Mouse (Mus musculus): ENCODE results near the gene Fgfr2. TPM values are rescaled to one million over a fixed set of nuclear protein-coding genes. Genes with fewer than 3 reads are reported as not detected.

Fgfr2 gene
- polyA plus RNA-seq, 1 experiment from 2014 or later, result 93.4 TPM

DNA sequence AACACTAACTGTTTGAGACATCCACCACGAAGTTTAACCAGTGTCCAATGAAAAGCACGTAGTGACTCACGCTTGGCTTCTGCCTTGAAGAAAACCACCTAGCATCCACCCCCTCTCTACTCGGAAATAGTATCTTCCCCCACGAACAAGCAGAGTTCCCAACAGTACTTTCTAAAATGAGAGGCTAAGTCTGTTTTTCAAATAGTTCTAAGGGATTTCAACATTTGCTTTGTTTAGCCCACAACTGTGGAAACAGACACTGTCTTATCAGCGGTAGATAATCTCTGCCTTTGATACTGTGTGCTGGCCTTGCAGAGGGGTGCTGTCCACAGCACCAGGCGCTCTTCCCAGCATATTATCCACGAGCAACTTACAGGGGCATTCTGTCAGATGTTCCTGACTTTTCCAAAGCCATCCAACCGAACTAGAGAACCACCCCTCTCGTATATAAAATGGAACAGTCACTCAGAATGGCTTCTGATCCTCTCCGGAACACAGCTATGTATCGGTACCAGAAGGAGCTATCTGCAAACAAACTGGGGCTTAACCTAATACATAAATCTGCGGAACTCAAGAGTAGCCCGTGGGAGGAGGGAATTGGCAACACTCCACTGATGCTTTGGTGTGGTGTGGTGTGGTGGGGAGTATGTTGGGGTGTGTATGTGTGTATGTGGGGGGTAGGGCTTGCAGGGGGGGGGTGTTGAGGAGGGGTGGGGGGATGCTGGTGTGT, 110.3 kb downstream of the Fgfr2 start:
- peaks cover 71% of the 10 kb centered on the region for H3K4me1 ChIP-seq (ENCODE audit: control insufficient read depth, insufficient read depth, low read length)
- H3K9me3 ChIP-seq (replicated peaks; ENCODE audit: control insufficient read depth, low read length), result no peaks in the 10 kb centered on the region
- no peak overlapping the region for H3K9ac ChIP-seq (ENCODE audit: low read length)
- no peaks in the 10 kb centered on the region for H3K27me3 ChIP-seq (ENCODE audit: control insufficient read depth, insufficient read depth, low read length)
- no peak for ATAC-seq (ENCODE audit: insufficient read depth, low FRiP score)
- H3K27ac ChIP-seq (ENCODE audit: low read length), result peak overlapping the region; percentile 47; the same call in 1 of the 2 replicates
- no peak overlapping the region for H3K4me2 ChIP-seq (ENCODE audit: low read depth, low read length)
- no peaks in the 10 kb centered on the region for H3K36me3 ChIP-seq (ENCODE audit: control insufficient read depth, insufficient read depth, low read length)
- H3K4me3 ChIP-seq (replicated peaks; ENCODE audit: low read length), result no peak overlapping the region
- WGBS, result 36% methylated on average over 14 of the region's 14 CpGs

GRCm38 (mm10) chr7:133011611-133012010, 111.5 kb downstream of the Fgfr2 start:
- Histone ChIP-seq H3K4me3 (replicated peaks; ENCODE audit: low read length) (no peak overlapping the region), H3K27ac (ENCODE audit: low read length) (no peak overlapping the region), H3K4me1 (ENCODE audit: control insufficient read depth, insufficient read depth, low read length) (peaks cover 82% of the 10 kb centered on the region), H3K4me2 (ENCODE audit: low read depth, low read length) (no peak overlapping the region), H3K27me3 (ENCODE audit: control insufficient read depth, insufficient read depth, low read length) (no peaks in the 10 kb centered on the region), H3K36me3 (ENCODE audit: control insufficient read depth, insufficient read depth, low read length) (no peaks in the 10 kb centered on the region), H3K9me3 (replicated peaks; ENCODE audit: control insufficient read depth, low read length) (no peaks in the 10 kb centered on the region), H3K9ac (ENCODE audit: low read length) (no peak overlapping the region)
- 31% methylated on average over 4 of the region's 4 CpGs for WGBS
- no peak for ATAC-seq (ENCODE audit: insufficient read depth, low FRiP score)

DNA sequence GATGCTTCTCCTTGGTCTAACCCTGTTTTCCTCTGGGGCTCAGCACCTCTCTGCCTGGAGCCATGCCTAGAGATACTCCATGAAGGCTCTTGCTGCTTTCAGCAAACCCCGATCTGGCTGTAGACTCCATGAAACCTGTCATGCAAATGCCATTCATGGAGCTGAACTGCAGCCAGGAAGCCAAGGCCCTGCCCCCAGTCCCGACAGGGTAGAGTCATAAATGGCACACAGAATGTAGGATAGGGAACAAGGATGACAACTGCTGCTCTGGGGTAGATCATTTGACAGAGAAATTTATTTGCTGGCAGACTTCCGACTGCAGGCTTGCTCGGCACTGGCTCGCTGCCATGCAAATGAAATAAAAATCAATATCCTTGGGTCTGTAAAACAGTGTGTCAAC, 112.0 kb downstream of the Fgfr2 start:
- no peaks in the 10 kb centered on the region for H3K27me3 ChIP-seq (ENCODE audit: control insufficient read depth, insufficient read depth, low read length)
- no peak overlapping the region for H3K4me3 ChIP-seq (replicated peaks; ENCODE audit: low read length)
- WGBS, result 14% methylated on average over 5 of the region's 5 CpGs
- H3K4me2 ChIP-seq (ENCODE audit: low read depth, low read length), result no peak overlapping the region
- H3K27ac ChIP-seq (ENCODE audit: low read length), result peak overlapping the region; percentile 68
- H3K9ac ChIP-seq (ENCODE audit: low read length), result no peak overlapping the region
- no peaks in the 10 kb centered on the region for H3K9me3 ChIP-seq (replicated peaks; ENCODE audit: control insufficient read depth, low read length)
- H3K36me3 ChIP-seq (ENCODE audit: control insufficient read depth, insufficient read depth, low read length), result no peaks in the 10 kb centered on the region
- H3K4me1 ChIP-seq (ENCODE audit: control insufficient read depth, insufficient read depth, low read length), result peaks cover 78% of the 10 kb centered on the region
- peak; percentile 21; the same call in 1 of the 2 replicates for ATAC-seq (ENCODE audit: insufficient read depth, low FRiP score)

DNA sequence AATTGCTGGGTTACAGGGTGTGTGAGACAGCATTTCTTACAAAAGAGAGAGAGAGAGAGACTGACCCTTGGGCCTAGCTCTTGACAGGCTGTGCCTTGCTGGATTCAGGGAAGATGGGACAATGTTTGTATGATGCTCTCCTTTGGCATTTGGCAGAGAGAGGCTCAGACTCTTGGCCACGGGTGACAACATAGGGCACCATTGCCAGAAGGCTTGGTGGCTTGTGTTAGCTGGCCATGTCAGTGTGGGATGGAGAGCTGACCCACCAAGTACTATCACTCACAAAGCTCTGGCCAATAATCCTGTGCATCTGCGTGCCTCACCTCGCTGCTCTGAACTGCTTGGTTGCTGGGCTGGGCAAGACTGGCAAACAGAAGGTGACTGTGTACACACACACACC, 112.7 kb downstream of the Fgfr2 start:
- Histone ChIP-seq H3K27ac (ENCODE audit: low read length) (peak overlapping the region; percentile 68; the same call in 1 of the 2 replicates), H3K4me2 (ENCODE audit: low read depth, low read length) (no peak overlapping the region), H3K4me3 (replicated peaks; ENCODE audit: low read length) (no peak overlapping the region), H3K9ac (ENCODE audit: low read length) (no peak overlapping the region), H3K27me3 (ENCODE audit: control insufficient read depth, insufficient read depth, low read length) (no peaks in the 10 kb centered on the region), H3K9me3 (replicated peaks; ENCODE audit: control insufficient read depth, low read length) (no peaks in the 10 kb centered on the region), H3K36me3 (ENCODE audit: control insufficient read depth, insufficient read depth, low read length) (no peaks in the 10 kb centered on the region), H3K4me1 (ENCODE audit: control insufficient read depth, insufficient read depth, low read length) (peaks cover 74% of the 10 kb centered on the region)
- 67% methylated on average over 3 of the region's 3 CpGs for WGBS
- ATAC-seq (ENCODE audit: insufficient read depth, low FRiP score), result no peak

DNA sequence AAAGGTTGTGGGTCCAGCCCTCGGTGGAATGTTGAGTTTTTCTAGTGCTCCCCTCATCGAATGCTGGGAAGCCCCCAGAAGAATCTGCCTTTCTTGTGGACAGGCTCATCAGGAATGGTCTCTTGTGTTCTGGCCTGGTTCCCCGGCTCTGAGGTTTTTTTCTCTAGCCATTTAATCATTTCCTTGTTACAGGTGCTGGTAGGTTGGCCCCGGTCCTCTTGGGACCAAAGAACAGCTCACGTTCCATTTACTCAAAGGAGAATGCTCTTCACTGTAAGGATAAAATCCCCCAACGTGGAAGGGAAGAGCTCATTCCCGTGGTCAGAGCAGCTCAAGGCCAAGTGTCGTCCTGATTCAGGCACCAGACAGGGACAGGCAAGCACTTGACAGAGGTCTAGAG, 113.5 kb downstream of the Fgfr2 start:
- Histone ChIP-seq H3K9me3 (replicated peaks; ENCODE audit: control insufficient read depth, low read length) (no peaks in the 10 kb centered on the region), H3K27me3 (ENCODE audit: control insufficient read depth, insufficient read depth, low read length) (no peaks in the 10 kb centered on the region), H3K4me2 (ENCODE audit: low read depth, low read length) (no peak overlapping the region), H3K9ac (ENCODE audit: low read length) (no peak overlapping the region), H3K27ac (ENCODE audit: low read length) (no peak overlapping the region), H3K36me3 (ENCODE audit: control insufficient read depth, insufficient read depth, low read length) (no peaks in the 10 kb centered on the region), H3K4me1 (ENCODE audit: control insufficient read depth, insufficient read depth, low read length) (peaks cover 71% of the 10 kb centered on the region), H3K4me3 (replicated peaks; ENCODE audit: low read length) (no peak overlapping the region)
- ATAC-seq (ENCODE audit: insufficient read depth, low FRiP score), result no peak
- 82% methylated on average over 8 of the region's 8 CpGs for WGBS

GRCm38 (mm10) chr7:133008663-133009062, 114.5 kb downstream of the Fgfr2 start:
- no peak for ATAC-seq (ENCODE audit: insufficient read depth, low FRiP score)
- Histone ChIP-seq H3K4me2 (ENCODE audit: low read depth, low read length) (no peak overlapping the region), H3K4me3 (replicated peaks; ENCODE audit: low read length) (no peak overlapping the region), H3K27me3 (ENCODE audit: control insufficient read depth, insufficient read depth, low read length) (no peaks in the 10 kb centered on the region), H3K36me3 (ENCODE audit: control insufficient read depth, insufficient read depth, low read length) (no peaks in the 10 kb centered on the region), H3K27ac (ENCODE audit: low read length) (no peak overlapping the region), H3K9me3 (replicated peaks; ENCODE audit: control insufficient read depth, low read length) (no peaks in the 10 kb centered on the region), H3K9ac (ENCODE audit: low read length) (no peak overlapping the region), H3K4me1 (ENCODE audit: control insufficient read depth, insufficient read depth, low read length) (peaks cover 70% of the 10 kb centered on the region)
- 88% methylated on average over 4 of the region's 4 CpGs for WGBS

DNA sequence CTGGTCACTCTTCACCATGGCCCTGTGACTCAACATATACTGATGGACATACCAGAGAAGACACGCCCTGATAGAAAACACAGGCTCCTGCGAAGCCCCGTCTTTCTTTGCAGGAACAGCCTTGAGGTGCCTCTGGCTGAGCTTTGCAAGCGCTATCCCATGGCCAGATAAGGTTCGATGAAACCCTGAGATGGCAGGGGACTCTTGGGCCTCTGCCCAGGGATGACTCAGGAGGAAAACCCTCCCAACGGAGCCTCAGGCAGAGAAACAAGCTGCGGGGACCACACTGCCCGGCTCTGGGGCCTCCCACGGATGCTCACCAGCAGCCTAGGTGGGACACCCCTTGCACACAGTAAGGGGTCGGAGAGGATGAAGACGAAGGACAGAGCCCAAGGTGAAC, 115.8 kb downstream of the Fgfr2 start:
- H3K4me2 ChIP-seq (ENCODE audit: low read depth, low read length), result no peak overlapping the region
- no peaks in the 10 kb centered on the region for H3K9me3 ChIP-seq (replicated peaks; ENCODE audit: control insufficient read depth, low read length)
- 0 out of 2 replicates have a peak, but pooled peaks have one; percentile 43 for ATAC-seq (ENCODE audit: insufficient read depth, low FRiP score)
- 0 out of 2 replicates have a peak overlapping the region, but pooled peaks have one; percentile 24 for H3K9ac ChIP-seq (ENCODE audit: low read length)
- H3K4me1 ChIP-seq (ENCODE audit: control insufficient read depth, insufficient read depth, low read length), result peaks cover 64% of the 10 kb centered on the region
- 45% methylated on average over 11 of the region's 11 CpGs for WGBS
- peak overlapping the region; percentile 40 for H3K27ac ChIP-seq (ENCODE audit: low read length)
- H3K27me3 ChIP-seq (ENCODE audit: control insufficient read depth, insufficient read depth, low read length), result no peaks in the 10 kb centered on the region
- no peak overlapping the region for H3K4me3 ChIP-seq (replicated peaks; ENCODE audit: low read length)
- H3K36me3 ChIP-seq (ENCODE audit: control insufficient read depth, insufficient read depth, low read length), result no peaks in the 10 kb centered on the region

DNA sequence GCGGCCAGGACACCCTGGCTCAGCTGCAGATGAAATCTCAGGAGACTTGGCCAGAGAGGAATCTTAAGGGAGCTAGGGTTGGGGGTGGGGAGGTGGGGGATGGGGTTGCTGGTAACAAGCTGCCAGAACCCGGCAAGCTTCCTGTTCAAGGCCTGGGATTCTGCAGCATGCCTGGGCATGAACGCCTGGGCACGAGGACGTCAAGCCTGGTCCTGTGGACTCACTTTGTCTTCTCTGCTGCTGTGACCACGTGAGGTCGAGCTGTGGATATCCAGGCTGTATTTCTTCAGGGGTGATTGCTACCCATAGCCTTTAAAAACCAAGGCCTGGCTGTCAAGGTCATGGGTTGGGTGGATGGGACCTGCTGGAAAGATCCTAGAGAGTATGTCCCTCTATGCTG, 117.4 kb downstream of the Fgfr2 start:
- H3K9ac ChIP-seq (ENCODE audit: low read length), result no peak overlapping the region
- H3K27ac ChIP-seq (ENCODE audit: low read length), result no peak overlapping the region; the same call in 1 of the 2 replicates
- no peaks in the 10 kb centered on the region for H3K36me3 ChIP-seq (ENCODE audit: control insufficient read depth, insufficient read depth, low read length)
- H3K4me3 ChIP-seq (replicated peaks; ENCODE audit: low read length), result no peak overlapping the region
- no peak overlapping the region for H3K4me2 ChIP-seq (ENCODE audit: low read depth, low read length)
- H3K4me1 ChIP-seq (ENCODE audit: control insufficient read depth, insufficient read depth, low read length), result peaks cover 48% of the 10 kb centered on the region
- 68% methylated on average over 7 of the region's 7 CpGs for WGBS
- no peaks in the 10 kb centered on the region for H3K9me3 ChIP-seq (replicated peaks; ENCODE audit: control insufficient read depth, low read length)
- H3K27me3 ChIP-seq (ENCODE audit: control insufficient read depth, insufficient read depth, low read length), result no peaks in the 10 kb centered on the region
- ATAC-seq (ENCODE audit: insufficient read depth, low FRiP score), result no peak

- Histone ChIP-seq H3K36me3 (ENCODE audit: control insufficient read depth, insufficient read depth, low read length) (peaks cover 6% of the 10 kb centered on the region; the same call in 1 of the 2 replicates), H3K27me3 (ENCODE audit: control insufficient read depth, insufficient read depth, low read length) (no peaks in the 10 kb centered on the region), H3K9ac (ENCODE audit: low read length) (no peak overlapping the region), H3K9me3 (replicated peaks; ENCODE audit: control insufficient read depth, low read length) (no peaks in the 10 kb centered on the region), H3K4me1 (ENCODE audit: control insufficient read depth, insufficient read depth, low read length) (peaks cover 38% of the 10 kb centered on the region), H3K4me3 (replicated peaks; ENCODE audit: low read length) (no peak overlapping the region), H3K4me2 (ENCODE audit: low read depth, low read length) (no peak overlapping the region), H3K27ac (ENCODE audit: low read length) (no peak overlapping the region)
- ATAC-seq (ENCODE audit: insufficient read depth, low FRiP score), result peak; percentile 30; the same call in 1 of the 2 replicates
- WGBS, result 14% methylated on average over 3 of the region's 3 CpGs
These were observed 119.7 kb downstream of the Fgfr2 start for GRCm38 (mm10) chr7:133003421-133003820.

All from stomach, embryonic 16.5 days (tissue).